Mouse (Mus musculus) gastrocnemius, postnatal 4 days (tissue): ENCODE measurements around the gene Slc2a10. TPM values are rescaled to one million over a fixed set of nuclear protein-coding genes. Genes with fewer than 3 reads are reported as not detected.

Experiments used
- DNase-seq, 2 experiments: peaks; one replicate each; pipeline ENCODE4 v3.0.0; 2021 to 2022; ENCODE audit warnings: low spot score in 2 of 2, mixed read lengths in 2 of 2
- long read RNA-seq, 2 experiments: library from polyadenylated mRNA; stranded (forward); transcript quantifications; one replicate each; pipeline ENCODE4 v2.0.0; 2021
- total RNA-seq, 2 experiments: library from RNA; stranded (reverse); gene quantifications; 2 replicates each; pipeline ENCODE4 v1.2.3; 2021

The Slc2a10 gene
- total RNA-seq = 1 to 10 TPM; 5.3 to 5.4 TPM
- long read RNA-seq, experiment 1, transcript Slc2a10-201 (5 exons, 3,544 nt) = major isoform, 20 of 22 reads
- long read RNA-seq, experiment 1, partial matches to known transcripts = 2 of 22 reads
- long read RNA-seq, experiment 1, other reads (novel, unspliced or antisense) = 0 of 22 reads
- long read RNA-seq, experiment 2, transcript Slc2a10-201 (5 exons, 3,544 nt) = major isoform, 29 of 38 reads
- long read RNA-seq, experiment 2, partial matches to known transcripts = 6 of 38 reads
- long read RNA-seq, experiment 2, other reads (novel, unspliced or antisense) = 3 of 38 reads

DNA sequence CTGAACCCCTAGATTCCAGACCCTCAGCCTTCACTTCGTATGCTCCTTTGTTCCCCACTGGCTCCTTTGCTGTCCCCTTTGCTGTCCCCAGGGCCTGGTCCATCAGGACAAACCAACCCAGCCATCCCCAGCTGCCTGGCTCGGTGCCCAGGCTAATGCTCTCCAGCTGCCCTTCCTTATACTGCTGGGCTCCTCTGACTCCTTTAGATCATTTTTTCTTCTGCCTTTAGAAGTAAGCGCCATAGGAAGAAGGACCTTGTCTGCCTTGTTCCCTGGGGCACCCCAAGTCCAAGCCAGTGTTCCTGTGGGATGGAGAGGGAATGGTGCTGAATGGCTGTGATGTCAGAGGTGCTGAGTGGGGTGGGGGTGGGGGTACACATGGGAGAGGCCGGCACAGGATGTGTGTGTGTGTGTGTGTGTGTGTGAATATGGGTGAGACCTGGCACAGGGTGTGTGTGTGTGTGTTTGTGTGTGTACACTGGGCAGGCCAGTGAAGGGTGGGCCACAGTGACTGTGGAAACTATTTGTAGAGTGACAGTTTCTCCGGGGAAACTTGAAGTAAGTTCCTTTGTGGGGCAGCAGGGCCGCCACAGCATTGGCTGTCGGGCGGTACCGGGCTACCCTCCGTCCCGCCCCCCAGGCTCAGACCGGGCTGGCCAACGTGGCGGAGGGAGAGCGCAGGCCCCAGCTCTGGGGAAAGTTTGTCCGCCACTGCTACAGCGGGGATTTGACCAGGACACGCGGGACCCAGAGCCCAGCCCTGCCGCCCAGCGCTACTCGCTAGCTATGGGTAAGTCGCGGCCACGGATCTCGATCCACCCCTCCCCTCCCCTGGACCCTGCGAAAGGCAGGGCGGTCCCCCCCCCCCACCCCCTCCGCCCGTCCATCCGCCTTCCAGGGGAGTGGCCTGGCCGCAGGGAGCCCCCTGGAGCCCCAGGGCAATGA, at the start of gene Slc2a10:
Slc2a10 (plus strand) TSS at position 529 of the 945 bp plus-strand sequence.
- peak; percentile 60 to 80 for DNase-seq

DNA sequence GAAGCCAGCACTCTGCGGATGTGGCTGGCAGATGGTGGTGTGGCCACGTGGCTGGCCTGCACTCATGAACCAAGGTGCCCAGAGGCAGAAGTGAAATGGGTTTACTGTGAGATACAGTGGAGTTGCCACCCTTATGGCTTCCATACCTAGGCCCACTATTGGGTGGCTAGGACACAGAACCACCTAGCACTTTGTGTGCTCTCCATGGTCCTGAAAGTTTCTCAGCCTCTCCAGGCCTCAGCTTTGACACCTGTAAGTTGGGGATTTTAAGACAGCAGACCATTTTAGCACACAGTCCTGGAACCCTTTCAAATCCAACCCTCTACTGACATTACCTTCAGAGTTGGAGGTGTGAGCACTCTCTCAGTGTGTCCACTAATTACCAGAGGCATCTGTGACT, 46.9 kb upstream of the Slc2a10 start:
- no peak for DNase-seq

DNA sequence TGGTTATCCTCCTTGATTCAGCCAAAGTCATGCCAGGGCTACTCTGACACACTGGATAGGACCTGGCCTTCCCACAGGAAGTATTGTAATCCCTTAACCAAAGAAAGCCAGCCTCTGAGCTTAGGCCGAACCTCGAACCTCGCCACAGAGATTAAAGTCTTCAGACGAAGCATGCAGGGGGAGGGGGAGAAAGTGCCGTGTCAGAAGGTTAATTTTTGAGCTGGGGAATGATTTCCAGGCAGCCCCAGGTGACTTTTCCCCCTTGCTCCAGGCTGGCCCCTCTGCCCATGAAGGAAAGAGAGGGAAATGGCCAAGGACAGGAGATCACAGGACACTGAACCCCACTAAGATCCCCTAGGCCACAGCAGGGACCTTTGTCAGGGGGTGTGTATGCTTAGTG, 45.4 kb upstream of the Slc2a10 start:
- DNase-seq = no peak

DNA sequence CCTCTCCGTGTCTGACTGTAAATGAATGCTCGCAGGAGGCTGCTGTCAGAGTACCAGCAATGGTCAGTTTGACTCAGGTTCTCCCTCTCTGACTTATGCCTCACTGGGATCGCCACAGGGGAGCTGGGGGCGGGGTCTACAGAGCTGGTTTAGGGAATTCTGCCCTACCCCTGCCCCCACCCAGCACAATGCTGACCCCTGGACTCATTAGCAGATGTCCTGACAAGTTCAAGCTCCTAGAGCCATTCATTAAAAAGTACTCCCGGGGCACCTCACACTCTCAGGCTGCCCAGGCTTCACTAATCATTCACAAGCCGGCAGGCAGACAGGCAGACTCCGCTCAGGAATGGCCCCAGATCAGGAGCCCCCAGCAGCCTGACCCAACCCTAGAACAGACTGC, 43.9 kb upstream of the Slc2a10 start:
- DNase-seq = no peak

DNA sequence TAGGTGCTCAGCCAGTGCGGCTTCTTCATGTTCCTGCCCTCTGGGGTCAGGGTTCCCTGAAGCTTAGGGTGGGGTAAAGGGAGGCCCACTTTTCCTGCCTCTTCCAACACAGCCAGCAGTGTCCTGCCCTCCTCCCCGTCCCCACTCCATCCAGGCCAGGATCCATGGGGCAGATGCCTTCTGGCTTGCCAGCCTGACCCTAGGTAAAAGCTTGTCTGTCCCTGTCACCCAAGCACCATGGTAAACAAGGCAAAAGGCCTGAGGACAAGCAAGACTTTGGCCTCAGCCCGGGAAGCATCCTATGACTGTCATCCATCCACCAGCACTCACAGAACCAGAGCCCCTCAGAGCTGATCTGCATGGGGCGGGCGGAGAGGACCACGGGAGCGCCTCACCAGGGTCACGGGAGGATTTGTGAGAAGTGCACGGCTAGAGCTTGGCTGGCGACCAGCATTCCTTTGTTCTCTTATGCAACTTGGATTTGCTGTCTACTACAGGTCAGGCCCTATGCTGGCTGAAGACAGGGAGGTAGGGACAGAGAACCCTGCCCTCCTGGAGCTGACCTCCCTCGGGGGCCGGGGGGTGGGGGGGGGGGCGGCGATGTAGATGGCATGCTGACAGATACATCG, 35.6 kb upstream of the Slc2a10 start:
- DNase-seq = no peak

DNA sequence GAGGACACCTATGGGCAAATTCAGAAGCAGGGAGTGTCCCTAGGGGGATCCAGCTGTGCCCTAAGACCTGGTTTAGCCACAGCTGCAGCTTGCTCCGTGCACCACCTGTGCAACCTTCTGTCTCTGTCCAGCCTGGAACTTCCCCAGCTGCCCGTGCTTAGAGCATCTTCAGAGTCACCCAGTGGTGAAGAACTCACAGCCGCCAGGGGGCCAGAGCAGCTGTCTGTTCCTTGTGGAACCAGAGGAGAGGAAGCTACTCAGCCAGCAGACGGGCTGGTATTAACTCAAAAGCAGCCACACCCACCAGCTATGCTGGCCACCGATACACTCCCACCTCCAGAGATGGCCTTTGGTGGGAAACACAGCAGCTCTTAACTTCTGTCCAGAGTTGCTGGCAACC, 33.4 kb upstream of the Slc2a10 start:
- DNase-seq = peak in 1 of 2 experiments; percentile 41

DNA sequence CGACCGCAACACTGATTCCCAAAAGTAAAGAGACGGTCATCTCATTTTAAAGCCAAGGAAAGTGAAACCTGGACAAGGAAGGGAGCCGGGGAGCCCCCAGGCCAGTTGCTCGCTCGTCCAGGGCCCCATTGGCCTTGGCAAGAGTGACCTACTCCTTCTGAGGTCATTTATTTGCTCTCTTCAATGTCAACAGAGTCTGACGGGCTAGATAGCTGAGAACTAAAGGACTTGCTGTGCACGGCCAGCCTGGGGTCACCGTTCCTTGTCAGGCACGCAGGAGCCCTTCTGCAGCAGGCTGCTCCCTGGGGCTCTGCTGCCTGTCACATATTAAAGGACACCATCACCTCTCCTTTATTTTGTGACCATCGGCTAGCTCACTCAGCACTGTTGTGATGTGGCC, 31.6 kb upstream of the Slc2a10 start:
- no peak for DNase-seq

DNA sequence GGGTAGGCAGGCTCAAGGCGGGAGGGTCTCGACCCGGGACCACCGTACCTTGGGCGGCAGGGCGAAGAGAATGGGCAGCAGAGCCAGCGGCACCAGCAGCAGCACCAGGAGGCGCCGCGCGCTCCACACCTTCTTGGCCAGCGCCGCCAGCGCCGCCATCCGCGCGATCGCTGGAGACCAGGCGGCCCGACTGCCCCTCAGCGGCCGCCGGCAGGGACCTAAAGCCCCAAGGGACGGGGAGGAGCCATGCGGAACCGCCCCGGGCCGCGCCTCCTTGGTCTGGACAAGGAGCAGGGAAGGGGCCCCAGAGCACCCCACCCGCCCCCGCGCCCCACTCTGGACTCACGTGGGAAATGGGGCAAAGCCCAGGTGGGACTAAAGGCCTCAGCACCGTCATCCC, 30.6 kb upstream of the Slc2a10 start, which contains the start of gene Slc13a3:
Slc13a3 (minus strand) TSS at position 228 of the 400 bp plus-strand sequence.
- DNase-seq = no peak

DNA sequence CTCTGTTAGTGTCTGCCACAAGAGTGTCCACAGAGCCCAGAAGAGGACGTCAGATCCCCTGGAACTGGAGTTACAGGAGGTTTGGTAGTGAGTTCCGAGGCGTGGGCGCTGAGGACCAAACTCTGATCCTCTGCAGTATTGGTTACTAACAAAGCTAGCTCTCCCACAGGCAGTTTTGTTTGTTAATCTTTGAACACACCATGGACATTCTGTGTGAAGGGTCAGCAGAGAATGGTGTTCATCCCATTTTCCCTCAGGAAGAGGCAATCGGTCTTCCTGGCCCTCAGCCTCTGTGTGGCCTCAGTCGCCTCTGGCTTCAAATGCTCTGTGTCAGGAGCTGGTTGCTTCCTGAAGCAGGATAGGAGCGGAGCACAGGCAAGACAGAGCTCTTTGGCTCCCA, 28.2 kb upstream of the Slc2a10 start:
- no peak for DNase-seq

DNA sequence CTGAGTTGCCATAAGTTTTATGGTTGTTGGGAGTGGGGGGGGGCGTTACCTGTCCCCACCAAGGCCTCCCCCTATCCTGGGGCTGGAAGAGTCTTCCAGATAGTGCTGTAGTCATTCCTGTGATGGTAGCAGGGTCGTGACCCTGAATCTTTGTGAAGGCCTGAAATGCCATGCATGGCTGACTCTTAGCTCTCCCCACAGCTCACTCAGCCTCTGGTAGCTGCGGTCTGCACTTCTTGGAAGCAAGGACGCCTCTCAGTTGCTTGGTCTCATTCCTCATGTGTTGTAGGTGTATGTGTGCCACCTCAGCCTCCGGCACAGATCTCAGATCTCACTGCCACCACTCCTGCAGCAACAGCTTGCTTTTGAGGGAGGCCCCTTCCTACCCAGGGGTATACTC, 27.7 kb upstream of the Slc2a10 start:
- DNase-seq = no peak

DNA sequence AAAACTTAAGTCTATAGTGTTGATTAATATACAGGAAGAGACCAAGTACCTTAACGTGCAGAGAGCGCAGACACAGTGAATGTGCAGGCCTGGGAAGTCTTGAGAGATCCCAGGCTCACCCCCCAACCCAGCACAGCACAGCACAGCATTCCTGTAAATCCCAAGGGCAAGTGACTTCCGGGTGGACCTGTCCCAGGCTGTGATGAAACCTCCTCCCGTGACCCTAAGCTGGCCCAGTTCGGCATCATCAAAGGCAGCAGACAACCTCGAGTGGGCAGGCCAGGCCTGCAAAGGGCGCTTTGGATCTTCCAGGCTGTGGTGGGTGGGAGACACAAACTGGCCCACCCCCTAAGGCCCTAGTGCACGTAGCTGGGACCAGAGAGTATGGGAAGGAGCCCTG, 21.6 kb upstream of the Slc2a10 start:
- DNase-seq = no peak

DNA sequence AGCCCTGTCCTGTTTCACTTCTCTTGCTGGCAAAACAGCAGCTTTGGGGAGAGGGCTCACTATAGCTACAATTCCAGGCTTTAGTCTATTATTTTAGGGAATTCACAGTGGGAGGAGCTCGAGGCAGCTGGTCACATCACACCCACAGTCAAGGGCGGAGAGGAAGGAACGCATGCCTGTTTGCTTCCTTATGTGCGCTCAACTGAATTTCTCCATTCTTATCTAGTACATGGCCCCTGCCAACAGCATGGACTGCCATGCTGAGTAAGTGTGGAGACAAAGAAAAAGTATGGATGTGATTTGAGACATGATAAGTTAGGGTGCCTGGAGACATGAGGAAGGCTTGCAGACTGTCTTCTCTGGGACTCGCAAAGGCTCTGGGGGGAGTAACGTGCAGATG, 19.4 kb upstream of the Slc2a10 start:
- DNase-seq = no peak

DNA sequence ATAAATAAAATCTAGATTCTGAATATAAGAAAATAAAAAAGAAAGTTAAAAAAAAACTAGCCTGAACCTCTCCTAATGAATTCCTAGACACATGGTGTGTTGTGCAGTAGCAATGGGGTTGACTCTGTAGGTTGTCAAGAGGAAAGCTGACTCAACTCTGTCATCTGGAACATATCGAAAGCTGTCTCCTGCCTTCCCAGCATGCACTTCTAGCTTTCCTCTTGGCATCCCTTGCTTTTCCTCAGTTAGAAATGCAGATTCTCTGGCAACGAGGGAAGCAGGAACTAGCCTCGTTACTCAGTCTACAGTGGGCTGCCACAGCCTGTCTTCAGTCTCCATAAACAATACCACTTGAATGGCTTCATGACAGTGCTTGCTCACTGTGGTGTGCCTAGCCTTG, 17.8 kb upstream of the Slc2a10 start:
- DNase-seq = no peak

DNA sequence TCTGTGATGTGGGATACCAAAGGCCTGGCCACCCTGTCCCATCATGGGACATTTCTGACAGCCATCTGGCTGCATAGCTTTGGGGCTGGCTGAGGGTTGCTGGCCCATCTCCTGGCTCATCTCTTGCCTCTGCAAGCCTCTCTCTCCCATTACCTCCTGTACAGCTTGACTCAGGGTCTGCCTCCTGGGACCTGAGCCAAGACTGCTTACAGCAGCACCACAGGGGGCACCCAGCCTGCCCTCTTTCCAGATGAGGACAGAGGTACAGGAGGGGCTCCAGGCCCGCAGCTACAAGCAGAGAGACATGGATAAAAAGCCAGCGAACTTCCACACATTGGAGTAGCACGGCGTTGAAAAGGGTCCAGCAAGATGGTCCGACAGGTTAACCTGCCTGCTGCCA, 17.2 kb upstream of the Slc2a10 start:
- no peak for DNase-seq

DNA sequence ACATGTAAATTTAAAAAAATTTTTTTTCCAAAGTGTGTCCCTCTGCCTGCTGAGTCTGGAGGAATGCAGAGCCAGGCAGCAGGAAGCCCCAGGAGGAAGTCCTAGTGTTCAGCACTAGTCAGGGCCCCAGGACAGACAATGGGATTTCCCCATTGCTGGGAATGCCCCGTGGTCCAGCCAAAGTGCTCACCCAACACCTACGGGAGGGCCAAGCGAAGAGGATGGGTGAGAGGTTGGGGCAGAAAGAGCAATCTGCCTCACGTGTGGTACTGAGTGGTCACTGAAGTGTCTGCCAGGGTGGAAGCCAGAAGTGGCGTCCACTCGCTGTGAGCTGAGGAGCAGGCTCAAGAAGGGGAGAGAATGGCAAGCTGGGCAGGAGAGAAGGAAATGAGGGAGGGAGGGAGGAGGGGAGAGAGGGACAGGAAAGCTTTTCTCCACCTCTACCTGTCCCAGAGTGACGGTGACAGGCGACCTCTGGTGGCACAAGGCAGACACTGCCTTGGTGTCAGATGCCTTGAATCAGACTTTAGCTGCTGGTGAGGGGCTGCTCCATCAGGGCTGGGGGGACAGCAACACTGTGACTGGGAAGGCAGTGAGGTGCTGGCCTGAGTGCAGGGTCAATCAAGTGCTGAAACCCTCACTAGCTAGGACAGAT, 16.6 kb upstream of the Slc2a10 start:
- peak in 1 of 2 experiments; percentile 30 for DNase-seq

DNA sequence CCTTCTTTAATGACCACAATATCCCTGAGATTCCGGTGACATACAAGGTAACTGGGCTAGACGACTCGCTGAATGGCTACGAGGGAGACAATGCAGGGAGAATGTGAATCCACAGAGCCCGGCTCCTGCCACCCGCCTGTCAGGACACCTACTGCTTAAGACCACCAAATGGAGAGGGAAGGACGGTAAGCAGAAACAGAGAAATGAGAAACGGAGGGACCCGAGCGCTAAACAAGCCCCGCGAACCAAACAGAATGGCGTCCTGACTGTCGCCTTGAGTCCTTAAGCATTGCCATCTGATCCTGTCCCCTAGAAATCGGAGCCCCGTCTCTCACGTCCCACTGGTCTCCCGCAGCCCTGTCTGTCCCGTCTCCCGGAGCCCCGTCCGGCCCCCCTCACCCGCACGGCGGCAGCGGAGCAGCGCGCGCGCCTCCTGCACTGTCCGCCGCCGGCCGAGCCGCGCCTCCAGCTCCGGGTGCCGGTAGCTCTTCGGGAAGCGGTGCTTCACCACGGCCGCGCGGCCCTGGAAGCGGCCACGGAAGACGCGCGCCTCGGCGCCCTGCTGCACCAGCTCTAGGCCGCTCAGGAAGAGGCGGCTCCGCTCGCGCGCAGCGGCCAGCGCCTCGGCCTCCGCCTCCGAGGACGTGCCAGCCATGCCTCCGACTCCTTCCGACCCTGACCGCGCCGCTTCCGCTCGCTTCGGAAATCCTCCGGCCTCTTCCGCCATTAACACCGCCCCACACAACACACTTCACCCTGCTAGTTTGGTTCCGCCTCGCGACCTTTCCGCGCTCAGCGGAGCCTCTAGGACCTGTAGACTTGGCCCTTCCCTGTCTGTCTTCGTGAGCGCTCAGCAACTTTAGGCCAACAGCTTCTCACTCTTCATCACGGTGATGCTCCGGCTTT, 10.7 kb upstream of the Slc2a10 start, which contains the start of gene Trp53rka:
Trp53rka (minus strand) TSS at position 677 of the 906 bp plus-strand sequence.
- peak; percentile 63 to 81 for DNase-seq

DNA sequence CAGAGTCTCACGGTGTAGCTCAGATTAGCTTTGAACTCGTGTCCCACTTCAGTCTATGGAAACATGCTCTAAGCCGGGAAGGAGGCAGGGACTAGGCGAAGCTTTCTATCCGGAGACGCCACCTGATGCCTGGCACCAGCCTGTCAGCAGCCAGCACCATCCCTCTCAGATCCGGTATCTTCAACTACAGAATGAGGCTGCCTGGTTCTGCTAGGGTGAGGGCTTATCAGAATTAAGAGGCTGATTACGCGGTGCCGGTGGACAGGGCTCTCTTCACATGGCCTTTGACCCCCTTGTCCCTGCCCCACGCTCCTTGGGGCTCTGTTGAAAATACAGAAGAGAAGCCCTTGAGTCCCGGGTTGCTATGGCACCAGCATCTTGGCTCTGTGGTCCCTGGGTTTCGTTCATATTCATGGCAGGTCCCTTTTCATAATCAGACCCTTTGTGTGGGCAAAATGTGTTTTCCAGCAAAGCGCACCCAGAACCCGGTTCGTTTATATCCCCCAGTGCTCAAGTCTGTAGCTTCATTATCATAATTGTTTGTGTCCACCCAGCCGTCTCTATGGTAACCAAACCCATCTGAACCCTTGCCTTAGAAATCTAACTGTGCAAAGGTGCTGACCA, 9.9 kb upstream of the Slc2a10 start:
- DNase-seq = no peak

DNA sequence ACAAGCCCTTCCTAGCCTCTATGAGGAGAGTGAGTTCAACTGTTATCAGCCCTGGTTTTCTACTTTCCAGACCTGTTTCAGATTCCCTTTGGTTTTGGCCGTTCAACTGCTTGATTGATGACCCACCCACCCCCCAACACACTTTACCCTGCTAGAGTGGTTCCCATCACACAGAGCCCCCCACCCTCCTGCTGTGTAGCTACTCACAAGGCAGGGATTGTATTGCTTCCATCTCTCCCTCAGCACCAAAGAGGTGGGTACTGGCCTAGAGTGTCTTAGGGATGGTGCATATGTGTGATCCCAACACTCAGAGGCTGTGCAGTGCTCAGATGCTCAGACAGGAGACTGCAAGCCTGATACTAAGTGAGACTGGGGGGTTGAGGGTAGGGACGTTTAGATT, 9.1 kb upstream of the Slc2a10 start:
- DNase-seq = no peak

DNA sequence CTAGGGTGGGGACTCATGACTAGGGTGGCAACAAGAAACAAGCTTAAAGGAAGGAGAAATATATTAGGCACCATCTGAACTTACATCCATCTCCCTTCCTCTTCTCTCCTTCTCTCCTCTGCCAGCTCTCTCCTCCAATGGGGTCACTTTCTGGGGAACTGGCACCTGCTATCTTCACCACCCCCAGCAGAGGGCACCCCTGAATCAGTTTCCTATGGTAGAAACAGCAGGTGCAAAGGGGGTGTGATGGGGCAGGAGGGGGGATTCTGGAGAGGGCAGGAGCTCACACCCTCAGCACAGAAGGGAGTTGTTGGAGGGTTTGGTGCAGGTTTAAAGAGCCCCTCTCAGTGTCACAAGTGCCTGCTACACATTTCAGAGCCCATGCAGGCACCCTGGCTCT, 7.3 kb upstream of the Slc2a10 start:
- no peak for DNase-seq
